19 mouse cellular contexts compared by ENCODE assay signal in genomic region chr1:59110524-59110923, GRCm38 (mm10). TPM values are rescaled to one million over a fixed set of nuclear protein-coding genes. Genes with fewer than 3 reads are reported as not detected.
DNase-seq lines count a peak whose midpoint lies in the region.
"Had no signal": no experiment of that assay in that cellular context is flagged by ENCODE, and none has a peak within 500 bp of the region (broad histone marks: within the 10 kb centered on the region; RNA-seq: fewer than 3 reads in every experiment).

No protein-coding gene starts in this region.

- DNase-seq in adrenal gland, postnatal 14 days: peak; percentile 14
- DNase-seq in adrenal gland, postnatal 36 days: no peak
- peak; percentile 75 for DNase-seq in kidney, adult 9 months
- DNase-seq in kidney, postnatal 4 days: no peak
- peak; percentile 45 to 62 for DNase-seq in lung, adult 18-20 months
- peak; percentile 71 for DNase-seq in lung, postnatal 36 days
- no peak for DNase-seq in cerebellum, adult 18-20 months
- DNase-seq in thymus, adult 18-20 months: no peak
- DNase-seq: cerebellum, adult 2 months; cerebellum, postnatal 25 days; embryo, embryonic 11 days; layer of hippocampus, adult 9-11 months; liver had no signal

RNA-seq across cellular contexts. Expression of gene Tmem237, which starts 9.7 kb away (rescaled TPM):
- 16.1 and 17.1 TPM in 2 replicates for total RNA-seq in adrenal gland, postnatal 14 days (2021)
- total RNA-seq in adrenal gland, postnatal 36 days (2021): 10 to 100 TPM; 19.2 to 19.4 TPM

RNA-seq across cellular contexts. Expression of gene C2cd6, which starts 15.8 kb away (rescaled TPM):
- not detected in 2 replicates for total RNA-seq in adrenal gland, postnatal 14 days (2021)
- not detected for total RNA-seq in adrenal gland, postnatal 36 days (2021)
- total RNA-seq: adrenal gland, postnatal 4 days; gastrocnemius, adult 8-10 months; granulocyte monocyte progenitor cell, adult 5-6 weeks; hematopoietic stem cell, adult 5-6 weeks; left cerebral cortex, adult 8-10 months; neutrophil, adult 5-6 weeks had no signal

RNA-seq across cellular contexts. Expression of gene Mpp4, which starts 52.7 kb away (rescaled TPM):
- total RNA-seq in adrenal gland, postnatal 14 days (2021): 0.23 and 0.33 TPM in 2 replicates
- total RNA-seq in adrenal gland, postnatal 36 days (2021): under 1 TPM; 0.16 to 0.23 TPM

Comparison
In these comparisons a context has a peak if more than half of its experiments do, and no peak if none do; other contexts are left out.
1. DNase-seq: peak in adrenal gland, postnatal 14 days (single experiment), kidney, adult 9 months (single experiment), lung, adult 18-20 months (2 of 2) and lung, postnatal 36 days (single experiment); none in adrenal gland, postnatal 36 days (0 of 2), kidney, postnatal 4 days (0 of 2), cerebellum, adult 18-20 months (0 of 2) and thymus, adult 18-20 months (0 of 2).